Mouse (Mus musculus) urinary bladder, postnatal 10 days (tissue): ENCODE results near the gene Olfr310.

Experiments used
- DNase-seq: peaks from one replicate; pipeline ENCODE4 v3.0.0; 2022; ENCODE audit warnings: low spot score

Olfr310 gene

DNA sequence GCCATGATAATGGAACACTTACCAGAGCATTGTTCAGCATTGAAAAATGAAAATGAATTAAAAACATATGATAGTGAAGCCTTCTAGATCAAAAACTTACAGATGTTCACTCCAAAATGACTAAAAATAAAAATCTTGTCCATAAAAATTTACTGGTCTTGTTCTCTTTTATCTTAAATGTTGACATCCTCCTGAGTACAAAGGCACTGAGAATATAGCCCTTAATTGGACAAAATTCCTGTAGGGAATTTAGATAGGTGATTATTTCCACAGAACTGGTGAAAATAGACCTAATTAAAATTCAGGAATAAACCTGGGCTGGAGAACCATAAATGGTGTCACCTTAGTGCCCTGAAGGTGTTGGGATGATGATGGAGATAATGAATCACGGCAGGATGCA, at the start of gene Olfr310:
Gene Olfr310, minus strand, starts transcription at position 101 of the 400 bp plus-strand sequence.
- no peak for DNase-seq

DNA sequence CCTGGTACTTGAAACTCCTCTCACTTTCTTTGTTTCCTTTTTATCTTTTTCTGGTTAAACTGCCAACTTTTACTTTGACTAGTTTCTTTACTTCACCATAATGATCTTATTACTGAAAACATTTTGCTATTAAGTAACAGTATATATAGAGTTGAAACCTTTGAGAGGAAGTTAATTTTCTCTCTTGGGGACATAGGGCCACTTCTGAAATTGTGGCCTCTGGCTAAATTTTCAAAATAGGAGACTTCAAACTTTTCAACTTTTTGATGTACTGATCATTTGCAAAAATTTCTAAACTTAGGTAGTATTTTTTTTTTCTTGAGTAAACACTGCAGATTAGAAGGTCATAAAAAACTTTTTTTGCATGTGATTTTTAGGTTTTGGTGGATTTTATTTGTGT, 48.6 kb upstream of the Olfr310 start, which contains the start of gene Olfr308:
Gene Olfr308, minus strand, starts transcription at position 101 of the 400 bp plus-strand sequence.
- no peak for DNase-seq

DNA sequence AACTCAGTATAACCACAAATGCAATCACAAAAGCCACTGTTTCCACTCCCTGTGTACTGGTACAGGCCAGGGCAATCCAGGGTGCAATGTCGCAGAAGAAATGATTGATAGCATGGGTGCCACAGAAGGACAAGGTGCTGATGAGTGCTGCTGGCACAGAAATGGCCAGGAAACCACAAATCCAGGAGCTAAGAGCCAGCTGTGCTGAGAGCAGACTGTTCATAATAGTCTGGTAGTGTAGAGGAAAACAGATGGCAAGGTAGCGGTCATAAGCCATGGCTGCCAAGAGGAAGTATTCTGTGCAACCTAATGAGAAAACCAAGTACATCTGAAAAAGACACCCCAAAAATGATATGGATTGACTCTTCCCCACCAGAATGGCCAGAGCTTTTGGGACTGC, 44.4 kb upstream of the Olfr310 start:
- no peak for DNase-seq

DNA sequence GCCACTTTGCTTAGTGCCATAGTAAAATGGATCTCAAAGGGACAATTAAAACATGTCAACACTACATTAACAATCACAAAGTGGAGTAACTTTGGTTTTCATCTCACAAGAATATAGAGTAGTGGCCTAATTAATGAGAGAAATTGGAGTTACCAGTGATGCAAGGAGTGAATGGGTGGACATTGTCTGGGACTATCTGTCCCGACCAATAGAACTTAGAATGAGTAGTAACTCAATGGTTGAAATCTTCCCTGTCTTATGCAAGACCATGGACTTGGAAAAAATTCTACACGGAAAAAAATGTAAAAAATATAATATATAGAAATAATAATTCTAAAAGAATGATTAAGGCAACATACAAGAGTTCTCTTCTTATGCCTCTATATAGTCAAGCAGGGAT, 36.6 kb upstream of the Olfr310 start, which contains the start of gene Olfr309:
Gene Olfr309, minus strand, starts transcription at position 101 of the 400 bp plus-strand sequence.
- DNase-seq: no peak

DNA sequence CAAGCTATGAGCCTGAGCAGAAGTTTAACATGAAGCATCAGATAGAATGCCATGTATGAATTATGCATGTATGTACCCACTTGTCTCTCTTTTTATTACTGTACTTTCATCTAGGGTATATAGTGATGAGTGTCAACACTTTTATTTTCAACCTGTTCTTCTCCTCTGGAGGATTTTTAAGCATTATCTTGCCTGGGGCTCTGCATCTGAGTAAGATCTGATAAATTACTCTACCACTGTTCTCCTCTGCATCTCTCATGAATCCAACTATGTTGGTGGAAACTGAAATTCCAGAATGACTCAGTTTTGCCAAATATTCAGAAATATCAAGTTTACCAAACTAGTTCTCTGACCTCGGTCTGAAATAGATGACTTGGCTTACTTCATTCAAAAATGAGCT, 30.8 kb downstream of the Olfr310 start, which contains the start of gene Vmn2r76:
Gene Vmn2r76, minus strand, starts transcription at position 101 of the 400 bp plus-strand sequence.
- no peak for DNase-seq
